Mouse (Mus musculus): ENCODE results near the gene Cacna2d3.

GRCm38 (mm10) chr14:29393786-29394185, 327.9 kb downstream of the Cacna2d3 start:
- TF ChIP-seq MAFK (IDR thresholded peaks at IDR 0.05; ENCODE audit: insufficient read depth, low read depth, low read length) (no peak), CHD2 (IDR thresholded peaks at IDR 0.05; ENCODE audit: low read depth, low read length) (no peak)

Data from ES-E14 (cell line).